Mouse (Mus musculus): ENCODE data around the gene Med15.
"Not testable (repeated sequence)": the region's sequence is repeated elsewhere in the genome, so short reads cannot be mapped to it uniquely, and the experiment has no call there.

The Med15 gene

DNA sequence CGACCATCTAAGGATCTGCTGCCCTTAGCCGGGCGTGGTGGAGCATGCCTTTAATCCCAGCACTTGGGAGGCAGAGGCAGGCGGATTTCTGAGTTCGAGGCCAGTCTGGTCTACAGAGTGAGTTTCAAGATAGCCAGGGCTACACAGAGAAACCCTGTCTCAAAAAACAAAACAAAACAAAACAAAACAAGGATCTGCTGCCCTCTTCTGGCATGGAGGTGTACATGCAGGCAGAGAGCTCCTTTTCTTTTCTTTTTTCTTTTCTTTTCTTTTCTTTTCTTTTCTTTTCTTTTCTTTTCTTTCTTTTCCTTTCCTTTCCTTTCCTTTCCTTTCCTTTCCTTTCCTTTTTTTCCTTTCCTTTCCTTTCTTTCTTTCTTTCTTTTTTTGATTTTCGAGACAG, 118.0 kb downstream of the Med15 start:
- DNase-seq (ENCODE audit: low read depth), result not testable (repeated sequence)

DNA sequence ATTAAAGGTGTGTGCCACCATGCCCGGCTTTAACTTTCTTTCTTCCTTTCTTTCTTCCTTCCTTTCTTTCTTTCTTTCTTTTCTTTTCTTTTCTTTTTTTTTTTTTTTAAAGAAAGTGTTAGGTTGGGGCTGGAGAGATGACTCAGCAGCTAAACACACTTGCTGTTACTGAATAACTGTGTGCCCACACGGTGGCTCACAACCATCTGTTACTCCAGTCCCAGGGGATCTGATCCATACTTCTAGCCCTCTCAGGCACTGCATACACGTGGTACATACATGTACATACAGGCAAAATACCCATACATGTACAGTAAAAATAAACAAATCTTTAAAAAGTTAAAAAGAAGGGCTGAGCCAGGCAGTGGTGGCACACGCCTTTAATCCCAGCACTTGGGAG, 121.3 kb downstream of the Med15 start:
- no peak for DNase-seq (ENCODE audit: low read depth)

DNA sequence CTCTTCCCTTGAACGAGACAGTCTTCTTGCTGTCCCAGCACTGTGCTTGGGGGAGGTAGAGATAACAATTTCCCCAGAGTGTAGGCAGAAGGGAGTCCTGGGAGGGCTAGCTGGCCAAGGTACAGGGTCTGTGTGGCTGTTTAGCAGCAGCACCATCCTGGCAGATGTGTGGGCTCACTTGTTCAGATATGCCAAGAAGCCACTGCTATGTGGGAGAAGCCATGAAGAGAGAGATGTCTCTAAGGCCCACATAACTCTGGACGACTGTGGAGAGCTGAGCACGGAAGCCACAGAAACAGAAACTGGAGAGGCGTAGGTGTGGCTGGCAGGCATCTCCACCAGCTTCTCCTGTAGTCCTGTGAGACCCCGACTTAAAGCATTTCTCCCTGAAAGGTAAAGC, 127.0 kb downstream of the Med15 start:
- DNase-seq (ENCODE audit: low read depth), result no peak

DNA sequence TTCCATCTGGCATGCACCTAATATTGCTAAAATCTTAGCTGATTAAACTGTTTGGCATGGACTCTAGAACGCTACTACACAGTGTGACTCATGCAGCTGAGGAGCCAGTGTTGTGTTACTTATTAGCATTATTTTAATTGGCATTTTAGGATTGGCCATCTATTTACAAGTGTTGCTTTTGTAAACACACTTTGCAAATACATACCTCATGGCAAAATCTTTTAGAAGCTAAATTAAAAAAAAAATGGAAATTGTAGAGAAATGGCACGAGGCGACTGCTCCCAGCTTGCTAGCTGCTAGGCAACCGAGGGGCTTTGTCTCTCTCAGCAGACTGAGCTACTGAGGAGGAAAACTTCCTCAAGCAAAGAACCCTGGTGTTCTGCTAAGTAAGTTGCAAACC, 127.8 kb downstream of the Med15 start:
- DNase-seq (ENCODE audit: low read depth), result no peak

Measured in c-Kit-positive CD71-positive TER-119-negative erythroid progenitor cells, embryonic 14.5 days (primary cell).